ENCODE assay signal across 8 mouse cellular contexts in genomic region chr16:18581623-18582205, GRCm38 (mm10). TPM values are rescaled to one million over a fixed set of nuclear protein-coding genes. Genes with fewer than 3 reads are reported as not detected.
DNase-seq lines count a peak whose midpoint lies in the region; ATAC-seq and TF ChIP-seq lines count a peak whose summit lies in the region.

No protein-coding gene starts in this region.

- H3K9me3 ChIP-seq in lung, embryonic 14.5 days (ENCODE audit: low read depth, low read length): no peaks in the 10 kb centered on the region
- H3K9me3 ChIP-seq in embryonic facial prominence, embryonic 13.5 days: no peaks in the 10 kb centered on the region
- H3K9me3 ChIP-seq in hindbrain, postnatal 0 days (ENCODE audit: low read length): no peaks in the 10 kb centered on the region

- WGBS in lung, embryonic 14.5 days: 4% methylated on average over 66 of the region's 66 CpGs
- under 1% methylated on average over 61 of the region's 66 CpGs for WGBS in embryonic facial prominence, embryonic 13.5 days
- under 1% methylated on average over 59 of the region's 66 CpGs for WGBS in hindbrain, postnatal 0 days

- H3K27ac ChIP-seq in lung, embryonic 14.5 days (ENCODE audit: low read depth): peak overlapping the region; percentile 18; the same call in 1 of the 2 replicates
- H3K27ac ChIP-seq in embryonic facial prominence, embryonic 13.5 days: peak overlapping the region; percentile 39; the same call in 1 of the 2 replicates
- no peak overlapping the region for H3K27ac ChIP-seq in hindbrain, postnatal 0 days

- H3K4me2 ChIP-seq in lung, embryonic 14.5 days: peak overlapping the region; percentile 86
- H3K4me2 ChIP-seq in embryonic facial prominence, embryonic 13.5 days: peak overlapping the region; percentile 73
- peak overlapping the region; percentile 44 for H3K4me2 ChIP-seq in hindbrain, postnatal 0 days (ENCODE audit: low read depth, low read length)

- peak overlapping the region; percentile 40 for H3K9ac ChIP-seq in lung, embryonic 14.5 days
- peak overlapping the region; percentile 59 for H3K9ac ChIP-seq in embryonic facial prominence, embryonic 13.5 days
- no peak overlapping the region for H3K9ac ChIP-seq in hindbrain, postnatal 0 days (replicated peaks; ENCODE audit: low read length)

- TF ChIP-seq CTCF in lung, embryonic 14.5 days (IDR thresholded peaks at IDR 0.05; ENCODE audit: low read depth): no peak
- TF ChIP-seq CTCF in hindbrain, postnatal 0 days (IDR thresholded peaks at IDR 0.05; ENCODE audit: low read depth): no peak

- H3K36me3 ChIP-seq in lung, embryonic 14.5 days (ENCODE audit: insufficient read depth): no peaks in the 10 kb centered on the region; the same call in 1 of the 2 replicates
- no peaks in the 10 kb centered on the region for H3K36me3 ChIP-seq in embryonic facial prominence, embryonic 13.5 days
- no peaks in the 10 kb centered on the region for H3K36me3 ChIP-seq in hindbrain, postnatal 0 days (ENCODE audit: insufficient read depth, low read length)

- peaks cover 76% of the 10 kb centered on the region for H3K27me3 ChIP-seq in lung, embryonic 14.5 days (ENCODE audit: insufficient read depth, low read length)
- peaks cover 87% of the 10 kb centered on the region for H3K27me3 ChIP-seq in embryonic facial prominence, embryonic 13.5 days
- H3K27me3 ChIP-seq in hindbrain, postnatal 0 days (ENCODE audit: insufficient read depth, low read length): peaks cover 74% of the 10 kb centered on the region

- ATAC-seq in lung, embryonic 14.5 days (ENCODE audit: insufficient read depth): no peak
- no peak for ATAC-seq in embryonic facial prominence, embryonic 13.5 days (ENCODE audit: insufficient number of reproducible peaks, insufficient read depth, low FRiP score, low TSS enrichment, low read depth)
- ATAC-seq in hindbrain, postnatal 0 days: 0 out of 2 replicates have a peak, but pooled peaks have one; percentile 22
- 0 out of 2 replicates have a peak, but pooled peaks have one; percentile 8 for ATAC-seq in megakaryocyte progenitor cell, adult 5-6 weeks (replicated peaks; ENCODE audit: poor library complexity)

- 0 out of 2 replicates have a peak, but pooled peaks cover 5% of the 10 kb centered on the region for H3K4me1 ChIP-seq in lung, embryonic 14.5 days (ENCODE audit: insufficient read depth)
- H3K4me1 ChIP-seq in embryonic facial prominence, embryonic 13.5 days: peaks cover 44% of the 10 kb centered on the region
- H3K4me1 ChIP-seq in hindbrain, postnatal 0 days (ENCODE audit: insufficient read depth, low read length): no peaks in the 10 kb centered on the region

- H3K4me3 ChIP-seq in lung, embryonic 14.5 days (ENCODE audit: low read depth, low read length): peak overlapping the region; percentile 59
- H3K4me3 ChIP-seq in embryonic facial prominence, embryonic 13.5 days: peak overlapping the region; percentile 44
- H3K4me3 ChIP-seq in hindbrain, postnatal 0 days (ENCODE audit: low read length): peak overlapping the region; percentile 32

- DNase-seq in lung, embryonic 14.5 days: peak; percentile 53
- DNase-seq in lung, postnatal 36 days: no peak
- peak; percentile 34 for DNase-seq in hindbrain, postnatal 0 days (ENCODE audit: low spot score)
- DNase-seq in urinary bladder, postnatal 10 days (ENCODE audit: low spot score): no peak
- no peak for DNase-seq in thymus, postnatal 10 days (ENCODE audit: low spot score in 2 of 2)
- DNase-seq in testis, postnatal 14 days (ENCODE audit: low spot score): no peak

RNA-seq across cellular contexts. Expression of gene Tbx1, which starts 8.8 kb away (rescaled TPM):
- polyA plus RNA-seq in lung, embryonic 14.5 days (2014; fragmentation: Nextera tagmentation; extraction: Ambion mirVana): 12.0 and 15.8 TPM in 2 replicates
- polyA plus RNA-seq in embryonic facial prominence, embryonic 13.5 days (2015; fragmentation: Nextera tagmentation; extraction: Ambion mirVana): 7.9 and 8.3 TPM in 2 replicates
- 0.37 and 4.0 TPM in 2 replicates for total RNA-seq in hindbrain, postnatal 0 days (2014; rRNA removed)
- polyA plus RNA-seq in hindbrain, postnatal 0 days (2015; fragmentation: Nextera tagmentation; extraction: Ambion mirVana): 0.51 and 0.92 TPM in 2 replicates
- total RNA-seq in megakaryocyte progenitor cell, adult 5-6 weeks (2015): not detected in 2 replicates
- not detected in 2 replicates for total RNA-seq in megakaryocyte progenitor cell, adult 5-6 weeks (2017)

RNA-seq across cellular contexts. Expression of gene Gp1bb, which starts 40.5 kb away (rescaled TPM):
- 3.8 and 4.1 TPM in 2 replicates for polyA plus RNA-seq in lung, embryonic 14.5 days (2014; fragmentation: Nextera tagmentation; extraction: Ambion mirVana)
- polyA plus RNA-seq in embryonic facial prominence, embryonic 13.5 days (2015; fragmentation: Nextera tagmentation; extraction: Ambion mirVana): 2.2 and 3.2 TPM in 2 replicates
- total RNA-seq in hindbrain, postnatal 0 days (2014; rRNA removed): 29.3 and 30.8 TPM in 2 replicates
- 7.6 and 10.1 TPM in 2 replicates for polyA plus RNA-seq in hindbrain, postnatal 0 days (2015; fragmentation: Nextera tagmentation; extraction: Ambion mirVana)
- total RNA-seq in megakaryocyte progenitor cell, adult 5-6 weeks (2015): 0.76 TPM in 1 of 2 replicates, not detected in the other
- 0.25 TPM in 1 of 2 replicates, not detected in the other for total RNA-seq in megakaryocyte progenitor cell, adult 5-6 weeks (2017)

RNA-seq across cellular contexts. Expression of gene Gm49601, which starts 44.5 kb away (rescaled TPM):
- polyA plus RNA-seq in lung, embryonic 14.5 days (2014; fragmentation: Nextera tagmentation; extraction: Ambion mirVana): 1.2 and 1.7 TPM in 2 replicates
- 4.5 and 7.4 TPM in 2 replicates for polyA plus RNA-seq in embryonic facial prominence, embryonic 13.5 days (2015; fragmentation: Nextera tagmentation; extraction: Ambion mirVana)
- 23.8 and 24.0 TPM in 2 replicates for total RNA-seq in hindbrain, postnatal 0 days (2014; rRNA removed)
- 3.1 and 4.0 TPM in 2 replicates for polyA plus RNA-seq in hindbrain, postnatal 0 days (2015; fragmentation: Nextera tagmentation; extraction: Ambion mirVana)
- 0.79 and 1.4 TPM in 2 replicates for total RNA-seq in megakaryocyte progenitor cell, adult 5-6 weeks (2015)
- 1.4 and 3.5 TPM in 2 replicates for total RNA-seq in megakaryocyte progenitor cell, adult 5-6 weeks (2017)

RNA-seq across cellular contexts. Expression of gene Sept5, which starts 48.0 kb away (rescaled TPM):
- polyA plus RNA-seq in lung, embryonic 14.5 days (2014; fragmentation: Nextera tagmentation; extraction: Ambion mirVana): 19.3 and 20.1 TPM in 2 replicates
- polyA plus RNA-seq in embryonic facial prominence, embryonic 13.5 days (2015; fragmentation: Nextera tagmentation; extraction: Ambion mirVana): 39.7 and 45.9 TPM in 2 replicates
- total RNA-seq in hindbrain, postnatal 0 days (2014; rRNA removed): 286 and 335 TPM in 2 replicates
- polyA plus RNA-seq in hindbrain, postnatal 0 days (2015; fragmentation: Nextera tagmentation; extraction: Ambion mirVana): 186 and 195 TPM in 2 replicates
- total RNA-seq in megakaryocyte progenitor cell, adult 5-6 weeks (2015): 7.0 and 9.1 TPM in 2 replicates
- total RNA-seq in megakaryocyte progenitor cell, adult 5-6 weeks (2017): 2.6 and 8.7 TPM in 2 replicates

Comparison
In these comparisons a context has a peak if more than half of its experiments do, and no peak if none do; other contexts are left out.
1. DNase-seq: peak in lung, embryonic 14.5 days (single experiment) and hindbrain, postnatal 0 days (single experiment); none in lung, postnatal 36 days (single experiment), urinary bladder, postnatal 10 days (single experiment), thymus, postnatal 10 days (0 of 2) and testis, postnatal 14 days (single experiment).
2. ATAC-seq: peak in hindbrain, postnatal 0 days (single experiment) and megakaryocyte progenitor cell, adult 5-6 weeks (single experiment); none in lung, embryonic 14.5 days (single experiment) and embryonic facial prominence, embryonic 13.5 days (single experiment).
3. Peak in every context shown above with its lines, with median percentiles within 50 percentile points of each other: H3K4me2 ChIP-seq and H3K4me3 ChIP-seq.